Mouse (Mus musculus): ENCODE results near the gene Nav2.

The Nav2 gene

DNA sequence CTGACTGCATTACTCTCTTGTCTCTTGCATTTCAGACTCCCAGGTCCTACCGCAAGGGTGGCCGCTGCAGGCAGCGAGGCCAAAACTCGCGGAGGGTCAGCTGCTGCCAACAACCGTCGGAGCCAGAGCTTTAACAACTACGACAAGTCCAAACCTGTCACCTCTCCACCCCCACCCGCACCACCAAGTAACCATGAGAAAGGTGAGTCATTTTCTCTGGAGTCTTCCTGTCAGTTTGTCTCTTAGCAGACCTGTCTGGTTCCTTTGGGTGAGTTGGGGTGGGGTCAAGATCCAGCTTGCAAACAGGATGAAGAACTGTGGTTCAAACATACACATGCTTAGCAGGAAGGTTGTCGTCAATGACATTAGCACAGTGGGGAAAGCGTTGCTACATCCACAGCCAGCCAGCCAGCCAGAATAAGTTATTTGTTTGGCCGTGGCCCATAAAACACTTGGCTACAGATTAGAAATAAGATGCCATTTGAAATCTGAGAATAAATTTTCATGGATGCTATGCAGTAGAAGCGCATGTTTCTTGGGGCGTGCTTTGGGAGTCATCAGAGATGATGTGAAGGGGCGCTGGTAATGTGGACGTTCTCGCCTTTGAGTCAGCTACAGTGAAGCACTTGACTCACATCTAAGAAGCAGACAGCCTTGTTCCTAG lies 511.8 kb downstream of the Nav2 start:
- in situ Hi-C loops (cut with MboI, MseI), result no loop called here

DNA sequence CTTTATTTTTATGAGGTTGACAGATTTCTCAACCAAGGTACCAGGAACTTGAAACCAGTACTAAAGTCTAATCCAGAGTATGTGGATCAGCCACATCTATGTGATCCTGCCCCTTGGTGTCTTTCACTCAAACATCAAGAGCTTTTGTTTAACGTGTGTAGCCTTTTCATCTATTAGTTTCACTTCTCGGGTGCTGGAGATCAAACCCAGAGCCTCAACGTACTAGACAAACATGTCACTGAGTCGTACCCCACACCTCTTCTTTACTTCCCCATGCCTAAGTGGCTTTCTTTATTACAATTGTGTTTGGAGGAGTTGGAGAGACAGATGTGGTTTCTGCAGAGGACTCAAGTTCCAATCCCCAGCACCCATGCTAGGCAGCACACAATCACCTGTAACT lies 512.7 kb downstream of the Nav2 start:
- in situ Hi-C loops (cut with MboI, MseI), result no loop called here

DNA sequence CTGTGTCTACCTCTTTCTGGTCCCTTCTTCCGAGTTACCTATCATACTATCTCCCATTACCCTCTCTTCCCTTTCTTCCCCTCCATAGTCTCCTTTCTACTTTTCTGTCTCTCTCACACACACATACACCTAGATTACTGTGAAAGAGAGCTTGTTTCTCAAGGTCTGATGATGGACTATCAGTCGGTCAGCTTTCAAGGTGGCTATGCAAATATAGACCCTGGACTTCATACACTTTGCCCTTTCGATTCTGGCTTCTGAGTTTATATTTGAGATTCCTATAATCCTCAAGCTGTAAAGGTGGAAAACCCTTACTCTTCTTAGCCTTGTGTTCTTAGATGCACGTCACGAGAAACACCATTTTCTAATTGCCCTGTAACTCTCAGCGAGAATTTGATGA lies 515.4 kb downstream of the Nav2 start:
- in situ Hi-C loops (cut with MboI, MseI), result no loop called here

- in situ Hi-C loops (cut with MboI, MseI), result loop anchor here (5.0 kb wide), 2 partner anchors 41 to 294 kb away; no protein-coding TSS in a partner anchor
Observed at GRCm38 (mm10) chr7:49426060-49426459, 517.5 kb downstream of the Nav2 start.

GRCm38 (mm10) chr7:49427843-49428242 lies 519.3 kb downstream of the Nav2 start:
- in situ Hi-C loops (cut with MboI, MseI), result loop anchor here (5.0 kb wide), 2 partner anchors 39 to 296 kb away; no protein-coding TSS in a partner anchor

GRCm38 (mm10) chr7:49428947-49429346 lies 520.4 kb downstream of the Nav2 start:
- in situ Hi-C loops (cut with MboI, MseI), result loop anchor here (5.0 kb wide), 2 partner anchors 38 to 297 kb away; no protein-coding TSS in a partner anchor

DNA sequence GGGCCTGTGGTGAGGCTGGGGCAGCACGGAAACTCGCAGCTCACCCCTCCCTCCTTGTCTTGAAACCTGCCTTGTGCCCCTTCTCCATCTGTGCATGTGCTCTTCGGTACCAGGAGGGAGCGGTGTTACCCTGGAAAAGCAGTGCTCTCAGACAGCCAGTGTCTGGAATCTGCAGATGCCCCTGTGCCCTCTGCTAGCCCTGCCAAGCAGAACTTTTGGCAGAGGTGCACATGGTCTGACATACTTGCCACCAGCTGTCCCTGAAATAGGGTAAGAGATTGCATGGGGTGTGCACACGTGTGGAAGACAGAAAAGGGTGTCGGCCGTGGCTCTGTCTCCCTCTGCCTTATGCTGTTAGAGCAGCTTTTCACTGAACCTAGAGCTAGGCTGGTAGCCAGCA lies 522.3 kb downstream of the Nav2 start:
- in situ Hi-C loops (cut with MboI, MseI), result no loop called here

DNA sequence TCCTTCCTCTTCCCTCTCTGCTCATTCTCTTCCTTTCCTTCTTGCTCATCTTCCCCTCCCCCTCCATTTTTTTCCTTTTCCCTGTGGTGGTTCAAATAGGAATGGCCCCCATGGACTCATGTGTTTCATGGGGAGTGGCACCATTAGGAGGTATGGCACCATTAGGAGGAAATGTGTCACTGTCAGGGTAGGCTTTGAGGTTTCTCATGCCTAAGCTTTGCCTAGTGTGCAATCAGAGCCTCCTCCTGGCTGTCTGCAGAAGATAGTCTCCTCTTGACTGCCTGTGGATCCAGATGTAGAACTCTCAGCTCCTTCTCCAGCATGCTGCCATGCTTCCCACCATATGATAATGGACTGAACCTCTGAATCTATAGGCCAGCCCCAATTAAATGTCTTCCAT lies 525.4 kb downstream of the Nav2 start:
- in situ Hi-C loops (cut with MboI, MseI), result no loop called here

DNA sequence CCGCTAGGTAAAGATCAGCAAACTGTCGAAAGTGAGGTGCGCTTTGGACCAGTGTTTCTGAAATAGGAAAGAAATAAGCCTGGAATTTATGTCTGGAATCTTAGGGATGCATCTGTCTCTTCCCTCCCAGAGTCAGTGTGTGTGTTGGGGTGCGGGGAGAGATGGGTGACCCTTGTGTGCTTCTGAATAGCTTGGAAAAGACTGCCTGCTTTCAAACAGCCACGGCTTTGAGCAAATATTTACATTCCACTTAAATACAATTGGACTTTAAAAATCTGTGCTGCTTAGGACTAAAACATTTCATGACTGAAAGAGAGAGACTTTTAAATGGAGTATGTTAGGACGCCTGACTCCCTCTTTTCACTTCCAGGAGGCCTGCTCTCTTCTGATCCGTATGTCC lies 528.0 kb downstream of the Nav2 start:
- in situ Hi-C loops (cut with MboI, MseI), result no loop called here

GRCm38 (mm10) chr7:49437901-49438300 lies 529.4 kb downstream of the Nav2 start:
- in situ Hi-C loops (cut with MboI, MseI), result no loop called here

- in situ Hi-C loops (cut with MboI, MseI), result no loop called here
Observed at GRCm38 (mm10) chr7:49439136-49439535, 530.6 kb downstream of the Nav2 start.

DNA sequence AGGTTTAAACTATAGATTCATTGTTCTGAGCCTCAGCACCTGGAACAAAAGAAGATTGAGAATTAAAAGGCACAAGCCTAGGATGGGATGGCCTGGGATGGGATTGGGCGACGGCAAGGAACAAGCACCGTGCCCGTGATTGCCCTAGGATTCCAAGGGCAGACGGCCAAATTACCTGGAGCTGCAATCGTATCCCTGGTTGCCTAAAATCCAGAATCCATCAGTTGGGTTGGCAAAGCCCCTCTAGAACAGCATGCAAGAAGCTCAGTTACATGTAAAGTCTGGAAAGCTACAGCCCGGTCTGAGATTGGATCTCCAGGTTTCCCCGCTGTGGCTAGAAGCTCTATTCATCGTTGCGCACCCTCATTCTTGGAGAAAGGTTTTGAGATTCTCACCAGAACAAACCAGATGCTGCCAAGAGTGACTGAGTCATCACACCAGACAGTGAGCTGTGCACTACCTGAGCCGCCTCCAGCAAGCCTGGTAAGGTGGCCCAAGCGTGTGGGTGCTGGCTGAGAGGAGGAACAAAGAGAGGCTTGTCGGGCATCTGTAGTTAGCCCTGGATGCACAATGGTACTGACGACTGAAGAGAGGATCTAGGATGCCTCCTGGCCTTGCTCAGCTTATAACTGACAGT lies 531.9 kb downstream of the Nav2 start:
- in situ Hi-C loops (cut with MboI, MseI), result no loop called here

- in situ Hi-C loops (cut with MboI, MseI), result no loop called here
Observed at GRCm38 (mm10) chr7:49442174-49442573, 533.7 kb downstream of the Nav2 start.

DNA sequence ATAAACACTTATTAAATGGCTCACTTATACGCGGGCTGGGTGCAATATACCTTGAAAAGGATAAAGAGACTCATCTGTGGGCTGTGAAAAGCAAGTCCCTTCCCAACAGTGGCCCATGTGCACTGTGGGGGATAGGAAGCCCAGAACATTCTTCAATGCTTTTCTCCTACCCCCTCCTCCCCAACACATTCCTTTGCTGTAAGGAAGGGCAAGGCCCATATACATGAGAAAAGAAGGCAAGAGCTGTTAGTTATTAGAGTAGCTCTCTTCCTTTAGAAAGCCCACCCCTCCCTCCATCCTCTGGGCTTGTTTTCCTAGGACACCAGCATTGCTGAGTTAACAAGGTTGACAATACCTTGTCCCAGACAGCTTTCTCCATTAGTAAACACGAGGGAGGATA lies 540.1 kb downstream of the Nav2 start:
- in situ Hi-C loops (cut with MboI, MseI), result no loop called here

- in situ Hi-C loops (cut with MboI, MseI), result loop anchor here in 1 of 2 experiments (10.0 kb wide), 1 partner anchor 316 kb away; no protein-coding TSS in a partner anchor
Observed at GRCm38 (mm10) chr7:49450261-49451141, 542.0 kb downstream of the Nav2 start.

DNA sequence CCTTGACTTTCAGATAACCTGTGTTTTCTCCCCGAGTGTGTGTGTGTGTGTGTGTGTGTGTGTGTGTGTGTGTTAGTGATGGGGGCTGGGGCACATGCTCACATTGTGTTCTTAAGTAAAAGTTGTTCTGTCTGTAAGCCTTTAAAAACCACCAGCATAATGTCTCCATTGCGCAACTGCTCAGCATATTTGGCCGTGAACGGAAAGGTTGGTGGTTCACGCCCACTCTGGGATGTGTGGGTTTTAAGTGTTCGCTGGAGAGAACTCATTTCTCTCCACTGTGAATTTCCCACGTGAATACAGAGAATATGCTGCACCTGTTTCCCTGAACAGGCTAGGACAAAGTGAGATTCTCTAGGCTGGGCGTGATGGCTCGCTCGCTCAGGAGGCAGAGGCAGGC lies 542.7 kb downstream of the Nav2 start:
- in situ Hi-C loops (cut with MboI, MseI), result loop anchor here in 1 of 2 experiments (10.0 kb wide), 1 partner anchor 316 kb away; no protein-coding TSS in a partner anchor

DNA sequence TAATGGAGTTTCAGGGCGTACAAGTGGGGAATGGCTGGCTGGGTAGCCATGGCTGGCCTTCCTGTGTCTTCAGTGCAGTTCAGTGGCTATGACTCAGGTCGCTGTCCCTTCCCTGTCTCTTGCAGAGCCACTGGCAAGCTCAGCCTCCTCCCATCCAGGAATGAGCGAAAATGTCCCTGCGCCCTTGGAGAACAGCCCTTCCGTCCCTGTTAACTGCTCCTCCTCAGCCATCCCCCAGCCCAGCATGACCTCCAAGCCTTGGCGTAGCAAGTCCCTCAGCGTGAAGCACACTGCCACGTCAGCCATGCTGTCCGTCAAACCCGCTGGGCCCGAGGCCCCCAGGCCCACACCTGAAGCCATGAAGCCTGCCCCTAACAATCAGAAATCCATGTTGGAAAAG lies 543.8 kb downstream of the Nav2 start:
- in situ Hi-C loops (cut with MboI, MseI), result loop anchor here in 1 of 2 experiments (10.0 kb wide), 1 partner anchor 317 kb away; no protein-coding TSS in a partner anchor

DNA sequence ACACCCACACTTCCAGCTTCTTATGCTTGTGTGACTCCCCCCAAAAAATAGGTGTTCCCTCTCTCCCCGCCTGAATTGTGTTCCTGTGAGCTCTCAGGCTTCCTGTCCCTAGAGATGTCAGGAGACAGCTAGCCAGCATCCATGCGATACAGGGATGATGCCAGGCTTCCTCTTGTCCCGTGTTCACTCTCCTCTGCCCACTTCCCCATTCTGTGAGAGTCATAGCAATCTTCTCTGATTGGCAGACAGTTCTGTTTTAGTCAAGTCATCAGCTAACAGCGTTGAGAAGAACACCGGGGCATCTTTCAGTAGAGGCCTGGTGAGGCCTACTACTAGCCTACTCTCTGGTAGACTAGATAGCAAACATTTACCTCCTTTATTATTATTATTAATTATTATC lies 546.1 kb downstream of the Nav2 start:
- in situ Hi-C loops (cut with MboI, MseI), result loop anchor here in 1 of 2 experiments (10.0 kb wide), 1 partner anchor 320 kb away; no protein-coding TSS in a partner anchor

- in situ Hi-C loops (cut with MboI, MseI), result loop anchor here in 1 of 2 experiments (10.0 kb wide), 1 partner anchor 321 kb away; no protein-coding TSS in a partner anchor
Observed at GRCm38 (mm10) chr7:49456148-49456547, 547.6 kb downstream of the Nav2 start.

GRCm38 (mm10) chr7:49457398-49457797 lies 548.9 kb downstream of the Nav2 start:
- in situ Hi-C loops (cut with MboI, MseI), result loop anchor here in 1 of 2 experiments (10.0 kb wide), 1 partner anchor 323 kb away; no protein-coding TSS in a partner anchor

DNA sequence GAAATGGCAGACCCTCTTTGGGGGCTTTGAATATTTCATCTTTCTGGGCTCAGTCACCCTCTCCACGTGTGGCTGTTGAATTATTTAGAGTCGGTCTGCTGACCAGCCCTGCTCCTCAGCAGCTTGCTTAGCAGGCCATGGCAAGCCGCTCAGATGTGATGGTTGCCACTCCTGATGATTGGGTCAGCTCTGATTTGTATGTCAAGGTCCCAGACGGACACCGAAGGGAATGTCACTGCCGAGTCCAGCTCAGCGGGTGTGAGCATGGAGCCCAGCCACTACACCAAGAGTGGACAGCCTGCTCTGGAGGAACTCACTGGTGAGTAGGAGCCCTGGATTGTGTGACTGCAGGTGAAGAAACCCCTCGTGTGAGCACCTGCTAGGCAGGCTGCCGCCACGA lies 549.4 kb downstream of the Nav2 start:
- in situ Hi-C loops (cut with MboI, MseI), result loop anchor here in 1 of 2 experiments (10.0 kb wide), 1 partner anchor 323 kb away; no protein-coding TSS in a partner anchor

Measured in T-helper 17 cell (primary cell).